Mouse (Mus musculus) liver, embryonic 15.5 days (tissue): ENCODE data around the gene Prdm1. TPM values are rescaled to one million over a fixed set of nuclear protein-coding genes. Genes with fewer than 3 reads are reported as not detected.
A peak's percentile ranks its signal among the peaks of the same experiment; 100 is the strongest.

ENCODE experiments used
- ATAC-seq: fragments of 200-750 bp; cut with Nextera tagmentation; 2 replicates; pipeline ENCODE4 v1.8.0; 2017; ENCODE audit warnings: moderate number of reproducible peaks, mild to moderate bottlenecking, moderate library complexity; ENCODE audit not compliant: insufficient read depth
- H3K27ac ChIP-seq: fragments of 300-500 bp; sonication (generic); replicated peaks from 2 replicates; pipeline ENCODE4 v1.5.1; 2015; ENCODE audit warnings: mild to moderate bottlenecking, inconsistent platforms
- H3K27me3 ChIP-seq: fragments of 300-500 bp; sonication (generic); 2 replicates; pipeline ENCODE4 v1.6.1; 2015; ENCODE audit warnings: mild to moderate bottlenecking, inconsistent platforms
- H3K36me3 ChIP-seq: fragments of 300-500 bp; sonication (generic); replicated peaks from 2 replicates; pipeline ENCODE4 v1.6.1; 2015; ENCODE audit warnings: moderate library complexity, mild to moderate bottlenecking, inconsistent platforms
- H3K4me1 ChIP-seq: fragments of 300-500 bp; sonication (generic); replicated peaks from 2 replicates; pipeline ENCODE4 v1.6.1; 2015; ENCODE audit warnings: inconsistent platforms
- H3K4me2 ChIP-seq: fragments of 300-500 bp; sonication (generic); 2 replicates; pipeline ENCODE4 v1.6.1; 2015; ENCODE audit warnings: moderate library complexity, mild to moderate bottlenecking, inconsistent platforms
- H3K4me3 ChIP-seq: fragments of 300-500 bp; sonication (generic); replicated peaks from 2 replicates; pipeline ENCODE4 v1.5.1; 2015; ENCODE audit warnings: mild to moderate bottlenecking, inconsistent platforms
- H3K9ac ChIP-seq: fragments of 300-500 bp; sonication (generic); 2 replicates; pipeline ENCODE4 v1.6.1; 2015; ENCODE audit warnings: moderate library complexity, mild to moderate bottlenecking, inconsistent platforms
- H3K9me3 ChIP-seq: fragments of 300-500 bp; sonication (generic); replicated peaks from 2 replicates; pipeline ENCODE4 v1.6.1; 2016; ENCODE audit warnings: inconsistent platforms
- WGBS: fragments of 180-500 bp; shearing (Covaris S2); methylation state at CpG from one replicate; pipeline ENCODE4 v1.1.7; 2015; ENCODE audit warnings: mixed read lengths; ENCODE audit not compliant: insufficient replicate concordance; 5-methylcytosine and 5-hydroxymethylcytosine counted together
- polyA plus RNA-seq: library from polyadenylated mRNA; unstranded; fragments of >200 nt; fragmentation: Nextera tagmentation; extraction: Ambion mirVana; gene quantifications from 2 replicates; pipeline ENCODE4 v1.2.1, GENCODE M21; 2015

The Prdm1 gene
- polyA plus RNA-seq, 1 experiment from 2014 or later, result 0.15 TPM

GRCm38 (mm10) chr10:44490899-44491422 is 37.3 kb downstream of the Prdm1 start:
- Histone ChIP-seq H3K9me3 (no peaks in the 10 kb centered on the region), H3K27me3 (no peaks in the 10 kb centered on the region), H3K36me3 (no peaks in the 10 kb centered on the region), H3K9ac (no peak overlapping the region), H3K4me3 (no peak overlapping the region), H3K4me1 (no peaks in the 10 kb centered on the region), H3K4me2 (no peak overlapping the region), H3K27ac (no peak overlapping the region)
- 59% methylated on average over 5 of the region's 5 CpGs for WGBS
- no peak for ATAC-seq

DNA sequence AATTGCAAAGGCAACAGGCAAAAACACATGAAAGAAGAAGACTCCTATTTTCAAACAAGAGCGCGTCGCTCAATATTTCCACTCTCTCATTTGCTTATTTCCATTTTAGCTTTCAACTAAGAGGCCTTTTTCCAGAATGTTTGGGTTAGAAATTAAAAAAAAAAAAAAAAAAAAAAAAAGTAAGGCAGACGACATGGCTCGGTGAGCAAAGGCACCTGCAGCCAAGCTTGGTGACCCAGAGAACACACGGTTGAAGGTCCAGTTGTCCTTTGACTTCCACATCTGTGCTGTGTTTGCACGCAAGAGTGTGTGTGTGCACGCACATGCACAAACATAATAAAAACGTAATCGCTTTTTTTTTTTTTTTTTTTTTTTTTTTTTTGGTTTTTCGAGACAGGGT is 41.2 kb downstream of the Prdm1 start:
- H3K27ac ChIP-seq, result no peak overlapping the region
- H3K36me3 ChIP-seq, result no peaks in the 10 kb centered on the region
- no peak for ATAC-seq
- no peak overlapping the region for H3K9ac ChIP-seq
- H3K4me2 ChIP-seq, result no peak overlapping the region
- no peak overlapping the region for H3K4me3 ChIP-seq
- 79% methylated on average over 10 of the region's 11 CpGs for WGBS
- no peaks in the 10 kb centered on the region for H3K27me3 ChIP-seq
- H3K9me3 ChIP-seq, result no peaks in the 10 kb centered on the region
- H3K4me1 ChIP-seq, result no peaks in the 10 kb centered on the region

- WGBS, result 66% methylated on average over 5 of the region's 5 CpGs
- no peak overlapping the region for H3K9ac ChIP-seq
Measured at GRCm38 (mm10) chr10:44484077-44484476, 44.2 kb downstream of the Prdm1 start.

DNA sequence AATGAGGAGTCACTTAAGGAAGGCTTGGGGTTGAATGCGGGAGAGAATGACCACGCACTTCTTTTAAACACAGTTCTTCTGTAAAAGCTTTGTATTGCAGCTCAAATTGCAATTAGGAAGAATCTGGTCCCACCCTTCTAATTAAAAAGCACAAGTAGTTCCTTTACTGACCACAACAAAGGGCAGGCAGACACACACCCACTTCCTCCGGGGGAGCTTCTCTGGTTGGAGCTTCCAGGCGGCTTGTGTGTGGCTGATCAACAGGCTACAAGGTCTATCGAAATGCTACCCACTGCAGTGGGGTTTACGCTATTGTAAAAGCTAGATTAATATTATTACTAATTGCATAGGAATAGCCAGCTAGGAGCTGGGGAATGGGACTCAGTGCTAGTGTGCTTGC is 45.2 kb downstream of the Prdm1 start:
- no peaks in the 10 kb centered on the region for H3K4me1 ChIP-seq
- H3K4me3 ChIP-seq, result no peak overlapping the region
- H3K9me3 ChIP-seq, result no peaks in the 10 kb centered on the region
- no peaks in the 10 kb centered on the region for H3K36me3 ChIP-seq
- 48% methylated on average over 6 of the region's 6 CpGs for WGBS
- H3K27ac ChIP-seq, result no peak overlapping the region
- H3K9ac ChIP-seq, result no peak overlapping the region
- no peak for ATAC-seq
- no peaks in the 10 kb centered on the region; the same call in 1 of the 2 replicates for H3K27me3 ChIP-seq
- H3K4me2 ChIP-seq, result no peak overlapping the region

More at GRCm38 (mm10) chr10:44484077-44484476, 44.2 kb downstream of the Prdm1 start:
- H3K27me3 ChIP-seq, result no peaks in the 10 kb centered on the region; the same call in 1 of the 2 replicates
- no peaks in the 10 kb centered on the region for H3K36me3 ChIP-seq
- ATAC-seq, result no peak
- no peak overlapping the region for H3K4me3 ChIP-seq
- no peaks in the 10 kb centered on the region for H3K4me1 ChIP-seq
- no peak overlapping the region for H3K27ac ChIP-seq
- no peak overlapping the region for H3K4me2 ChIP-seq
- H3K9me3 ChIP-seq, result no peaks in the 10 kb centered on the region

DNA sequence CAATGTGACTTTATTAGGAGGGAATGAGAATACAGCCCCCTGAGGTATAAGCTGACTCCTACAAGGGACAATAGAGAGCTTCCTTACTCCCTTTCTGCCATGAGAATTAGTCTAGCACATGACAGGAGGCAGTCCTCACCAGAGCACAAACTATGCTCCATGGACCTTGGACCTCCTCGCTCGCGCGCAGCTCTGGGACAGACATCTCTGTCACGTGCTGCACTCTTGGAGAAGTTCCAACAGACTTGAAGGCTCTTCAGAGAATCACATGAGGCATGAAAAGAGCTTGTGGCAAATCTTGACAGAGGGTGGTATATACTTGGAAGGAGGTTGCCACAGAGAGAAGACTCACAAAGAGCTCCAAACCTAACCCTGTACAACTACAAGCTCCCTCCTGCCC is 46.9 kb downstream of the Prdm1 start:
- ATAC-seq, result no peak
- 75% methylated on average over 5 of the region's 5 CpGs for WGBS
- Histone ChIP-seq H3K9ac (no peak overlapping the region), H3K36me3 (no peaks in the 10 kb centered on the region), H3K9me3 (no peaks in the 10 kb centered on the region), H3K27me3 (no peaks in the 10 kb centered on the region; the same call in 1 of the 2 replicates), H3K4me1 (no peaks in the 10 kb centered on the region), H3K4me3 (no peak overlapping the region), H3K27ac (no peak overlapping the region), H3K4me2 (no peak overlapping the region)

DNA sequence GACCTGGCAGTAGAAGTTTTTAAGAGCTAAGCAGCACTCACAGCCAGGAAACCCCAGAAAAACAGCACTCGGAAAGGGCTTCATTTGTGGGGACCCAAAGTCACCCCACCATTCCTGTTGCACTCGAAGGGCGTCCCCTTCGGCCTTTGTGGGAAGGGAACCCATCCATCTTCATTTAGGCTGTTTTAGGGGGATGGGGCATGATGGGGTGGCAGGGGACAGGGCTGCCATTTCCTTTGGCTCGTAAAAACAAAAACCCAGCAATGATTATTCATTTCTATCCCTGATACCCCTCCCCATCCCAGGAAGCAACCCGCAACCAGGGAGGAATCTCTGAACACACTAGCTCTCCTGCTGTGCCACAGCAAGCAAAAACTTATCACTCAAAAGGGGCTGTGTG is 49.0 kb downstream of the Prdm1 start:
- ATAC-seq, result no peak
- H3K4me3 ChIP-seq, result no peak overlapping the region
- 51% methylated on average over 6 of the region's 6 CpGs for WGBS

DNA sequence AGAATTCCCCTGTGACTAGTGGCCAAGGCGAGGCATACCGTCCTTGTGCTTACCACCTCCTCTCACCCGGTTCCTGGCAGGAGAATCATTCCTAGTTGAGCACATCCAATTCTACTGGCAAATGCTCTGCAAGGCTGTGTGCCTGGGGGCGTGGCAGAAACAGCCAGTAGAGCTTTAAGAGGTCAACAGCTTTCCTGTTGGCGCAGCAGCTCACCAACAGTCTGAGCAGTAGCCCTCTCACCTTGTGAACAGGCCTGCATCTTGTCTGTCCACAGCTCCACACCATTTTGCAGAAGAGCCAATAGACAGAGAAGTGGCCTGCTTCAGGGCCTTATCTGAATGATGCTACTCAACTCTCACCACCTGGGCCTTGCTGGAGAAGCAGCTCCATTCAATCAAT is 50.2 kb downstream of the Prdm1 start:
- no peaks in the 10 kb centered on the region for H3K36me3 ChIP-seq
- H3K4me2 ChIP-seq, result no peak overlapping the region
- no peaks in the 10 kb centered on the region for H3K9me3 ChIP-seq
- no peaks in the 10 kb centered on the region for H3K4me1 ChIP-seq
- WGBS, result 40% methylated on average over 5 of the region's 5 CpGs
- ATAC-seq, result no peak
- no peak overlapping the region for H3K4me3 ChIP-seq
- no peak overlapping the region for H3K9ac ChIP-seq
- H3K27ac ChIP-seq, result no peak overlapping the region
- no peaks in the 10 kb centered on the region; the same call in 1 of the 2 replicates for H3K27me3 ChIP-seq

More for the DNA sequence above, 49.0 kb downstream of the Prdm1 start:
- H3K9ac ChIP-seq, result no peak overlapping the region
- no peaks in the 10 kb centered on the region for H3K36me3 ChIP-seq
- no peak overlapping the region for H3K4me2 ChIP-seq
- H3K9me3 ChIP-seq, result no peaks in the 10 kb centered on the region
- H3K4me1 ChIP-seq, result no peaks in the 10 kb centered on the region
- no peak overlapping the region for H3K27ac ChIP-seq
- no peaks in the 10 kb centered on the region; the same call in 1 of the 2 replicates for H3K27me3 ChIP-seq

DNA sequence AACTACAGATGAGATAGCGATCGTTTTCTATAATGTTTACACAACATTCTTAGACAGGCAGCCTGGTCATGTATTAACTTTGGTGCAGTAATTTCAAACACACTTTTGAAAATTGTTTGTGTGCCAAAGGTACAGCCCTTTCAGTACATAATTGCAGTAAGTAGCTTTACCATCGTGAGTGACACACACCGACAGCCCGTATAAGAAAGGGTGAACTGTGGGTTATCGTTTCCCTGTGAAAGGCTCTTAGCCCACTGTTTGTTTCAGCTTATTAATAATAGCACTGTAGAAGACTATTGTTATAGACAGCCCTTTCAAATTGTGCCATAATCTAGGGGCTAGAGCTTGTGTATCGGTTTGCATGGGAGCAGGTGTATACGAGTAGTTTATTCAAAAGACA is 51.1 kb downstream of the Prdm1 start:
- Histone ChIP-seq H3K4me3 (no peak overlapping the region), H3K9me3 (no peaks in the 10 kb centered on the region), H3K4me2 (no peak overlapping the region), H3K4me1 (no peaks in the 10 kb centered on the region), H3K36me3 (no peaks in the 10 kb centered on the region), H3K27me3 (no peaks in the 10 kb centered on the region; the same call in 1 of the 2 replicates), H3K9ac (no peak overlapping the region), H3K27ac (no peak overlapping the region)
- WGBS, result 79% methylated on average over 8 of the region's 8 CpGs
- ATAC-seq, result no peak

DNA sequence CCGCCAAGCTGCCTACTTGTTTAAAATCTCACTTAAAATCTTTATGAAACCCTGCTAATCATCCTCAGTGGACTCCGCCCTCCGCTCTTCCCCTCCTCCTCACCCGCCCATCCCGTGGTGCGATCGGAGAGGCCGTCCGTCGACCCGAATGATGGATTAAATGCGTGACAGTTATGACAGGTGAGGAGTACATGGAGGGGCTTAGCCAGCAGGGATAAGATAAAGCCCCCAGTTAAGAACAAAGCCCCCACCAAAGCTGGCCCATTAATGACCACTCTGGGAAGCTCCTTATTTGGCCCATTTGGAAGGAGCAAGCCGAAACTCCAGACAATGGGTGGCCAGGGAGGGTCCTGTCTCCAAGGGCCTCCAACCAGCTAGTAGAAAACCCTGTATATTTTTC is 51.8 kb downstream of the Prdm1 start:
- Histone ChIP-seq H3K36me3 (no peaks in the 10 kb centered on the region), H3K9me3 (no peaks in the 10 kb centered on the region), H3K4me1 (no peaks in the 10 kb centered on the region), H3K4me3 (no peak overlapping the region), H3K4me2 (no peak overlapping the region), H3K27me3 (no peaks in the 10 kb centered on the region; the same call in 1 of the 2 replicates), H3K9ac (no peak overlapping the region), H3K27ac (no peak overlapping the region)
- WGBS, result 70% methylated on average over 13 of the region's 13 CpGs
- ATAC-seq, result no peak

- no peak overlapping the region for H3K4me3 ChIP-seq
- WGBS, result 37% methylated on average over 3 of the region's 3 CpGs
- no peak overlapping the region for H3K27ac ChIP-seq
- no peaks in the 10 kb centered on the region for H3K9me3 ChIP-seq
- H3K9ac ChIP-seq, result no peak overlapping the region
- no peaks in the 10 kb centered on the region for H3K36me3 ChIP-seq
- no peaks in the 10 kb centered on the region for H3K4me1 ChIP-seq
- H3K27me3 ChIP-seq, result no peaks in the 10 kb centered on the region
- ATAC-seq, result no peak
- H3K4me2 ChIP-seq, result no peak overlapping the region
Measured at GRCm38 (mm10) chr10:44475376-44475775, 52.9 kb downstream of the Prdm1 start.

DNA sequence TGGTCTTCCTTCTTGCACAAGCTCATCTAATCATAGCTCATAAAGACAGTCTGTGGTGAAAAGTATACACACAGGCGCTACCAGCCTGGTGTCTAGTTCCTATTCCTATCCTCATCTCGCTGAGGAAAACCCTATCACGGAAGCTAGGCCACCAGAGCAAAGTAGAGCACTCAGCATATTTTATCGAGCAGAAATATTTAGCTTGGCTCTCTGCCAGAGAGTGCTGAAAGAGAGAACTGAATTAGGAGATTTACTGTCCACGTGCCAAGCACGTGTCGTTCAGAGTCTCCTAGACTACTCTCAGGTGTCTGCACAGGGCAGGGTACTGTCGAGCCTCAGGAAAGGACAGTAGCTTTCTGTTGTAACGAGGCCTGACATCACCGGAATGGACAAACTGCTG is 54.0 kb downstream of the Prdm1 start:
- H3K27me3 ChIP-seq, result no peaks in the 10 kb centered on the region
- no peak overlapping the region for H3K27ac ChIP-seq
- no peak overlapping the region for H3K9ac ChIP-seq
- H3K4me3 ChIP-seq, result no peak overlapping the region
- 40% methylated on average over 10 of the region's 10 CpGs for WGBS
- H3K9me3 ChIP-seq, result no peaks in the 10 kb centered on the region
- no peaks in the 10 kb centered on the region for H3K36me3 ChIP-seq
- H3K4me2 ChIP-seq, result no peak overlapping the region
- no peaks in the 10 kb centered on the region for H3K4me1 ChIP-seq
- ATAC-seq, result peak; percentile 51

- Histone ChIP-seq H3K4me3 (no peak overlapping the region), H3K4me2 (peak overlapping the region; percentile 32), H3K9ac (no peak overlapping the region), H3K27me3 (peaks cover 25% of the 10 kb centered on the region), H3K36me3 (no peaks in the 10 kb centered on the region), H3K27ac (no peak overlapping the region), H3K9me3 (no peaks in the 10 kb centered on the region), H3K4me1 (peaks cover 7% of the 10 kb centered on the region)
- ATAC-seq, result no peak
- WGBS, result 4% methylated on average over 8 of the region's 8 CpGs
Measured at GRCm38 (mm10) chr10:44465618-44466017, 62.7 kb downstream of the Prdm1 start.
